Mouse (Mus musculus): ENCODE measurements around the gene Echdc1. TPM values are rescaled to one million over a fixed set of nuclear protein-coding genes. Genes with fewer than 3 reads are reported as not detected.
"Not testable (repeated sequence)": the region's sequence is repeated elsewhere in the genome, so short reads cannot be mapped to it uniquely, and the experiment has no call there.

The Echdc1 gene
- total RNA-seq (2021) = 52.3 and 71.0 TPM in 2 replicates
- long read RNA-seq, experiment 1, transcript Echdc1-202 (6 exons, 1,845 nt) = major isoform, 35 of 65 reads
- long read RNA-seq, experiment 1, transcript Echdc1-204 (6 exons, 581 nt) = minor isoform, 5 of 65 reads
- long read RNA-seq, experiment 1, transcript Echdc1-201 (6 exons, 3,856 nt) = minor isoform, 20 of 65 reads
- long read RNA-seq, experiment 1, partial matches to known transcripts = 0 of 65 reads
- long read RNA-seq, experiment 1, other reads (novel, unspliced or antisense) = 5 of 65 reads
- long read RNA-seq, experiment 2, transcript Echdc1-201 (6 exons, 3,856 nt) = minor isoform, 19 of 68 reads
- long read RNA-seq, experiment 2, transcript Echdc1-202 (6 exons, 1,845 nt) = major isoform, 40 of 68 reads
- long read RNA-seq, experiment 2, transcript Echdc1-204 (6 exons, 581 nt) = minor isoform, 6 of 68 reads
- long read RNA-seq, experiment 2, partial matches to known transcripts = 2 of 68 reads
- long read RNA-seq, experiment 2, other reads (novel, unspliced or antisense) = 1 of 68 reads

DNA sequence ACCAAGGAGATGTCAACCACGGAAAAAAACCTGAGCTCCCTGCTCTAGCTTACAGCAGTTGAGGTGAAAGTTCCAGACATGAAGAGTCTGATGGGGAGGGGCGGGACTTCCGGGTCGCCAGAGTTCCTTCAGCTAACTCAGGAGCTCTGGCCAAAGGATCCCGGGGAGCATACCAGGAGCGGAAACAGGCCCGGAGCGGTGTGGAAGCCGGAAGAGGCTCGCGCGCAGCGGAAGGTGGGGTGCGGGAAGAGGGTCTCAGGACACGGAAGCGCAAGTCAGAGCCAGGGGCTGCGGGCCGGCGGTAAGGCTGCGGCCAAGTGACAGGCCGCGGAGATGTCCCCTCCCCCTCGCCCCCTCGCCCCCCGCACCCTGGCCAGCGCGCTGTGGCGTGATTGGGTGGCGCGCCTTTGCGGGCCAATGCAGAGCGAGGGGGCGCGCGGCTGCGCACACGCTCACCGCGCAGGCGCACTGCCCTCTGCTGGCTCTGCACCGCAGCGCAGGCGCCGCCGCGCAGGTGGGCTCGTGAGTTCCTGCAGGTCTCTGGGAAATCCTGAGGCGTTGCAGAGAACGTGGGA is at the start of gene Echdc1:
Echdc1 (plus strand) TSS at position 103 of the 575 bp plus-strand sequence.
- peak; percentile 91 for DNase-seq

DNA sequence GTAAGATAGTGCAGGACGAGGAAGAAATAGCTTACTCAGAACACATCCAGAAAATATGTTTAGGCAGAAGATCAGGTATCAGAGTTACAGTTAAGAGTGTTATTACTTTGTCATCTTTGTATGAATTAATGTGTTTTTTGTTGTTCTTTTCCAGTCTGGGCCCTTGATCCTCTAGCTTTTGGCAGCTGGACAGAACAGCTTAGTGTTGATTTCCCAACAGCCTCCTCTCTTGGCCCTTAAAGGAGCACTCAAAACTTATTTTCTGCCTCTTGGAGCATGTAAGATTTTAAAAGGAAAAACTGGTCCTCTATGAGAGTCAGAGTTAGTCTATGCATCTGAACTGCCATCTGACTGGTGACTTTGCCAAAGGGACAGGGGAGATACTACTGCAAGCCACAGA is 31.2 kb upstream of the Echdc1 start:
- peak; percentile 5 for DNase-seq

DNA sequence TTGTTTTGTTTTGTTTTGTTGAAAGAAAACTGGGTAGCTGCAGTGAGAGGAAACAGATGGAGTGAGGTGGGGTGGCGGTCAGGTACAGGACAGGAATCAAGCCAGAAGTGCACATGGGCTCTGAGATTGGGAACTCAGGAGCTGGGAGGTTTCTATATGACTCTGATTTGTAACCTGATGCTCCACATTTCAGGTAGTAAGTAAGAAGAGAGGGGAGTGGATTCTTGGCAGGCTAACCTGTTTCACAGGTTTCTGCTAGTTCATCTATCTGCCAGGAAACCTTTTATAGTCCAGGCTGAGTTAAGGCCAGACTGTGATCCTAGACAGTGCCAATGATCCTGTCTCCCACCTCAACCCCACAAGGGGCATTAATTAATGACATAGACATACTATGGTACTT is 27.2 kb upstream of the Echdc1 start:
- no peak for DNase-seq

DNA sequence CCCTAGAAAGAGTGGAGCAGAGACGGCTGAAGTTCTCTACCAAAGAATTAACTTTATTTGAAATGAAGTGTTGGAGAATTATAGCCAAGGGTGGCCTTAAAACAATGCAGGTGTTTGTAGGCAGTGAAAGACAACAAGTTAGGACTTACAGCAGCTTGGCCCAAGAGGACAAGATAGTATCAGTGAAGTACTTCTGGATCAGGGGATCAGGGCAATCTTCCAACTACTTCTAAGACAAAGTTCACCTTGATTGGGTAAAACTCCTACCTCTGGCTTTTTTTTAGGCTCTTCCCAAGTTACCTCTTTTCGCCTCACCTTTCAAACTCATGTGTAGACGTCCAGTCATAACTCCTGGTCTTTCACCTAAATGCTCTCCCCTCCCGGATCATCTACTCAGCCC is 10.7 kb upstream of the Echdc1 start:
- no peak for DNase-seq

DNA sequence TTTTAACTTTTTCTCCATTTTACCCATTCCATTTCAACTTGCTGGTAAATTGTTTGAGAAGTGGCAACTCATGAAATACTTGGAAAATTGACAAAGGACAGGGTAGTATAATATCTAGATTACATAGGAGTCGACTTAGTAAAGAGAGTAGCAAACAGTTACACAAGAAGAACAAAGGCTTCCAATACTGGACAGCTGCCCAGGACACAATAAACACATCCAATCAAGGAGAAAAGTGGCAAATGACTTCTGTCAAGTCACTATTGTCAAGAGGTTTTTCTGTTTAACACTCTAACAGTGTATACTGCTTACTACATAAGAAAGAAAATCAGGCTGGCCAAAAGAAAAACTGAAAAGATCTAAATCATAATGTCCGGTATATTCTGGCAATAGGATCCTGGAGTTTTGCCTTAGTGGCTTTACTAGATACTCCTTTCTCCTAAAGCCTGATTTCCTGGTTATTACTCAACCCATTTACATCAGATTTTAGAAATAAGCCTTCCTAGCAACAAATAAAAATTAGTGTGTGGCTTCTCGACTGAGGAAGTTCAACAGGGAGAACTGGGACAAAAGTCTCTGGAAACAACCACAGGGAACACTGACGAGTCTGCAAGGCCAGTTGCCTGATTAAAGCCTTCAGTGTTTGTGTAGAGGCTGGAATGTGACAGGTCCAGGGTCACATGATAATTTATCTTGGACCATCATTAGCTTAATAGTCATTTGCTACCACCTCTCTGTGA is 1.3 kb upstream of the Echdc1 start:
- DNase-seq = no peak

DNA sequence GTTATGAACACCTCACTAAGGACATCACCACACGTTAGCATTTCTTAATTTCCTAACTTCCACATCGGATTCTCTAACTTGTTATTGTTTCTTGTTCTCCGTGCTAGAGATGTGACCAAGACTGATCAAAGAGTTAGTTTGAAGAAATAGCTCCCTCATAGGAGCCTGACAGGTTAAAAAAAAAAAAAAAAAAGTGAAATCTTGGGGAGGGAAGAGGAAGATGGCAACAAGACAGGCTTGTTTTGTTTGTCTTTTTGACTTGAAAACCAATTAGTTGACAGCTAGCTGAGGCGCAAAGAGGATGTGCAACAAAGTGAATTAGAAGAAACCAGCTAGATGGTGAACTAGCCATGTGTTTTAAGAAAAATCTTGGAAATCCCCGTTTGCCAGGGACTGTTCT is 939 bp downstream of the Echdc1 start:
- DNase-seq = no peak

DNA sequence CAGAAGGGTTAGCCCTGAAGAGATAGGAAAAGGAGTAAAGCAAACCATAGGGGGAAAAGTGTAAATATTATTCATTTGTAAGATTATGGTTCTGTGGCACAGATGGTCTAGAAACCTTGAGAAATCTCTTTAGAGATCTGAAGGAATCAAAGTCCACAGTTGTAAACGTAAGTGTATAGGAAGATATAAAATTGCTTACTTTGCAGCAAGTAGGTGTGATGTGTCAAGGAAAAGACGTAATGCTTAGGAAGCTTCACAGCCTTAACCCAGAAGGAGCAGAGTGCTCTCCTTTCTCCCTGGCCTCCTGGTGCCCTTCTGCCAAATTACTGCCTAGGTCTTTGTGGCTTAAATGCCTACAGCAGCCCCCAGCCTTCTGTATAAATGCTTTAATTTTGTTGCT is 11.9 kb downstream of the Echdc1 start:
- no peak for DNase-seq

DNA sequence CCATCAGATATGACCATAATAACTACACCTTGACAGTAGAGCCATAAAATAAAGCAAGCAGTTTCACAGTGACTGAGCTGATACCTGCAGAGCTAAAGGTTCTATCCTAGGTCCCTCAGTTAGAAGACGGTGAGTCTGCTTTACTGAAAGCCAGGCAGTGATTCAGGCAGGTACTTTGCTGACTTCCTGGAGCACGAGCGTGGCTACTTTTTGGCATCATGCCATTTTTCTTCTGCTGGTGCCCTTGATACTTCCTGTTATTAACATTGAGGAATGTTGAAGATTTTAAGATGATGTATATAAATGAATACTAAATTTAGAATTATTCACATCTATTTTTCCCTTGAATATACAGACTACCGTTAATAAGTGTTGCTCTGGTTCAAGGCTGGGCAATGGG is 20.9 kb downstream of the Echdc1 start:
- peak; percentile 9 for DNase-seq

DNA sequence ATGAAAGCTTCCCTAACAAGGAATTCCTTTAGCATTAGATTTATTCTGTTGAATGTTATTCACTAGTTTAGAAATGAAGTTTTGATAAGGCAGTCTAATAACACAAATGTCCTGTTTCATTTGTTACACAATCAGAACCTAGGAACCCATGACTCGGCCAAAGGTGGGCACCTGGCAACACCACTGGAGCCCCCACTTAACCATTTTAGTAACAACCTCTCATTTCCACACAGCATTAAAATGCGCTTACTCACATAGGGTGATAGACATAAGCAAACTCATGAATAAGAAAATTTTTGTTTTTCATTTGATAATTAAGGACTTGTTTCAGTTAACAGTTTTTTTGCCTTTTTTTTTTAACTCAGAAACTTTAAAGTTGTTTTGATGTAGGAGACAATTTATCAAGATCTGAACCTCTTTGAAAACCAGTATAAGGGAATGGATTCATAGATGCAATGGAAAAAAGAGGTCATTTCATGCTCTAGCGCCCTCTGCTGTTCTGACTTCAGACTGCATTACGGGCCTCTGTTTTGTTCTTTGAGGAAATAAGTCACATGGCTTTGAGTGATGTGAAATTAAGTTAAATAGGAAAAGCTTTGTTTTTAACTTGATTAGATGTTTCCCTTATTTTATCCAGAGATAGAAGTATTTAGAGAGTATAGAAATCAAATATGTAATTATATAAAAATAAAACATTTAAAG is 25.5 kb downstream of the Echdc1 start:
- DNase-seq = peak; percentile 68

DNA sequence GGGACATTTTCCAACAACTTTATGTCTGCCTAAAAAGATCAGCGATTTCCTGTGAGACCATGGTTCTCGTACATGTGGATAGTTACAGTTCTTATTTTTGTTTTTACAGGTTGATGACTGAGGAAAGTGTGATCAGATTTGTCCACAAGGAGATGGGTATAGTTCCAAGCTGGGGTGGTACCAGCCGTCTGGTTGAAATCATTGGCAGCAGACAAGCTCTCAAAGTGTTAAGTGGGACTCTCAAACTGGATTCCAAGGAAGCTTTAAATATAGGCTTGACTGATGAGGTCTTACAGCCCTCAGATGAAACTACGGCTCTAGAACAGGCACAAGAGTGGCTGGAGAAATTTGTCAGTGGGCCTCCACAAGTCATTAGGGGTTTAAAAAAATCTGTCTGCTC is 31.3 kb downstream of the Echdc1 start:
- no peak for DNase-seq

DNA sequence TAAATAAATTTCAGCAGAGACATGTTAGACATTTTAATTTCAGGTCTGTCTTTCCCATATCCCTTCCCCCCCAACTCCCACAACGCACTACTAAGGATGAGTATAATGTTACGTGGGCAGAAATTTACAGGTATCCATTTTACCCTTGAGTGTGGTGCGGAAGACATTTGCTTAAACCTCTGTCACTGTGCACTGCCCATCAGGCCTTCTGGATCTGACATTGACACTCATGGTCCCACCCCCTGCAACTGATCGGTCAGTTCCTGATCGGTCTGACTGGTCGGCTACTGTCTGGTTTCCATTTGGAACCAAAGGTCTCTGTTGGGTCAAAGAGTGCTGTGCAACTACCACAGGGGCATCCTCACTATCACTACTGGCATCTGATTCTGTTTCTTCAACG is 33.7 kb downstream of the Echdc1 start:
- DNase-seq = no peak

DNA sequence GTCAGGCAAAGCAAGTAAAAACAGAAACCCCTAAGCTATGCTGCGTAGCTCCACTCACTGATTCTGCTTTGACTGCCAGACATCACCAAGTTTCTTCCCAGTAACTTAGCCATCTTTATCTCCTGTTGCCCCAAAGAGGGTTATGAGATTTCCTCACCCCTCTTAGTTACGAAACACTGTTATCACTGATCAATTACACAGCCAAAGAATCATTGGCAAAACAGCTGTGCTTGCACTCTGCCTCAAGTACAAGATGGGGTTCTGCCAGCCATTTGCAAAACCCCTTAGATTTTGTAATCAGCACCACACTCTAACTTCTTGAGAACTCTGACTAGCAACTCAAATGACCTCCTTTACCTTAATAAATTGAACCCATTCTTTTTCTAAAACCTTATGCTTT is 38.5 kb downstream of the Echdc1 start:
- DNase-seq = no peak

DNA sequence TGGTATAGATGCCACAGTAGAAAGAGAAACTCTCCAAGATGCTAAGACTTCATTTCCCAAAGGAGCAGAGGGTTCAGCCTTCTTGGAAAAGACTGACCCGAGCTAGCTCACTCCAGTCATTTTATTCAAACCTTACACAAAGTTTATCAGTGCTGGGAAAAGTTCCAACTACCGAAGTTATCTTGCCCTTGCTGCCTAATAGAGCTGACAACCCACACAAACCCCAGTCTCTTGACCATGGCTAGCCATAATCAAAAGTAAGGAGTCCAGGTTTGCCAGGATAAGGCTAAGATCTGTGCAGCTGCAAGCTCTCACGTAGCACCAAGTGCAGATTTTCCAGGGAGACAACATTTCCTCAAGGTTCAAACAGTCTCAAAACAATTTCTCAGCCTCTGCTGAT is 39.6 kb downstream of the Echdc1 start:
- DNase-seq = no peak

DNA sequence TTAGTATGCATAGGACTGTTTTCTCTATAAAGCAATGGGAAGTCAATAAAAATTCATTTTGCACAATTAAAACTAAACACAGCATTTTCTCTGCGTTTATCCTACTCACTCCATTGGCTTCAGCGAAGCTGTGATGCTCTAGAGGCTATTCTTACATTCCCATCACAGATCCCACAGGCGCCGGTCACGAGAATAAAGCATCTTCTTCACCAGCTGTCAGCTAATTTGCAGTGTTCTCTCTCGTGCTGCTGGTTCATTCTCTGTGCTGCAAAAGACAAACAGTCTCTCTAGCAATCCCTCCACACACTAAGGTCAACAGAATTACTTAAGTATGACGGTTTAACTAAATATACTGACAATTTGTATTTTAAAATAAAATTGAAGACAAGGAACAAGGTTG is 41.2 kb downstream of the Echdc1 start:
- no peak for DNase-seq

DNA sequence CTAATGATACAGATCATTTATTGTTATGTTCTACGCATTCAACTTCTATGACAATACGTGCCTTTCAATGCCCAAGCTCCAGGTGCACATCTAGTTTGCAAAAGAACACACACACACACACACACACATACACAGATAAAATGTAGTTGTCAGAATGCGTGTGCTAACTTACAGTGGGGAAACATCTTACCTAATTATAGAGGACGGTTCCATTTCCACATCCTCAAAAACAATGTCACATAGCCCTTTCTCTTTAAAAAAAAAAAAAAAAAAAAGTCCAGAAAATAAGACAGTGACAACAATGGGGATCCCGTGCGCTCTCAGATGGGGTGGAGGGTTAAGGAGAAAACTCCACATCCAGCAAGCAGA is 48.1 kb downstream of the Echdc1 start:
- no peak for DNase-seq

DNA sequence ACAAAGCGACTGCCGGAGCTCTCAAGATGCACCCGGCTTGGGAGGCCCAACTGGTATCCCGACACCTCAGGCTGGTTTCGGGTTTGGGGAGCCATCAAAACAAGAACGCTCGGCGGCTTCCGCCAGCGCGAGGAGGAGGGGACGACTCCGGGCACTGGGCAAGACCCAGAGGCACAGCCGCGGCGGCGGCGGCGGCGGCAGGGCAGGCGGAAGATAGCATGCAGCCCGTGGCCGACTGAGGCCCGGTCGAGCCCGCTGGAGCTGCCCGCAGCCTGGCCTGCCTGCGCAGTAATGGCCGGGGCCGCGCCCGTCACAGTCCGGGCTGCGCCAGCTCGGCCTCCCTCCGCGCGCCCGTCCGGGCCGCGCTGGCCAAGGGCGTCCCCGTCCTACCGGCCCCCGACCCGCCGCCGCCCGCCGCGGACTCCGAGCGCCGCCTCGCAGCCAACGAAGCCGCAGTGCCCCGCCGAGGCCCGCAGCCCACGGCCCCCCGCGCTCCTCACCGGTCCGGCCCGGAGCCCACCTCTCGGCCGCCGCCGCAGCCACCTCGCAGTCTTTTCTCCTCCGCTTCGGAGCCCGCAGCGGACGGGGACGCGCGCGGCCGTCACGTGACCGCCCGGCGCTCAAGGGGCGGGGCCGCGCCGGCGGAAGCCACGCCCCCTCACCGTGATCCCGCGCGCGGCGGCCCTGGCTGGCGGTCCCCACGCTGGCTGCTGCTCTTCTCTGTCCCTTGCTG is 48.7 kb downstream of the Echdc1 start:
- peak; percentile 94 for DNase-seq

DNA sequence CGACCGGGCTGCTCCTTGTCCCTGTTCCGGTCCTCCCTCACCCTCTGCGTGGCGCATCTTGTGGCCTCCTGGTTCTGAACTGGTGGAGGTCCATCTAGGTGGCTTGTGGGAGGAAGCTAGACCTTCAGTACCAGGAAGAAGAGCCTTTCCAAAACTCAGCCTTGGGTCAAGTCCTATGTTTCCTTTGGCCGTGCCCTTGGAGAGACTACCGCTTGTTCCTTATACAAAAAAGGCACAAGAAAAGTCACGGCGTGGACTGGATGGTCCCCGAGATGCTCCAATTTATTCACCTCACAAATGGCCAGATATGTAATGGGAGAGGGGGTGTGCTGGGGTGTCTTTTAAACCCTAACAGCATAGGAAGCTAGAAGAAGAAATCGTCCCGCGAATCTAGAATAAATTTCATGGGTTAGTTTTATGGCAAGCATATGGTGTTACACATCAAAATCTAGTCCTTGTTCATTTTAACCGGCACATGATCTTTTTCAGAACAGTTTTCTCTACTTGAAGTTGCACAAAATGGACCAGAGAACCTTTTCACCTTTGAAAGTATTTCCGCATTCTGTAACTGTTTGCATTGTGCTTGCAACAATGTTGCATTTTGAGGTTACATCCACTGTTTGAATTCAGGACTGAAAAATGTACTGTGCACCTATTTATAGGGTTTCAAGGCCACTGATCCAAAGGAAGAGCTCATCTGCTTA is 49.4 kb downstream of the Echdc1 start, which contains the start of gene Rnf146:
Rnf146 (minus strand) TSS at position 246 of the 704 bp plus-strand sequence.
- DNase-seq = no peak

DNA sequence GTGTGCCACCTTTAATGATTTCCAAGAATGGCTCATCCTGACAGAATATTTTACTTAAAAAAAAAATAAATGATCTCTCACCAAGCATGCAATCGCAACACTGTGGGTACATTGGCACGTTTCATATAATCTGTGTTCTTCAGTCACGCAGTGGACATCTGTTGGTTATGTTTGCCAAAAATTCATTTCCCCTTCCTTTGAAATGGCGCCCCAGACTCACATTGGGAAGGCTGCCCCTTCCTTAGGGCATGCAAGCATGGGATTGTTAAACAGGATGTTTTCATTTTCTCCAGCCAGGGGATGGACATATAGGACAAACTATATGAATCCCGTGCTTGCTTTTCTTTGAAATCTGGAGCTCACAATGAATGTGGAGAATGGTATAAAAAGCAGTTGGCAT is 61.1 kb downstream of the Echdc1 start:
- DNase-seq = no peak

DNA sequence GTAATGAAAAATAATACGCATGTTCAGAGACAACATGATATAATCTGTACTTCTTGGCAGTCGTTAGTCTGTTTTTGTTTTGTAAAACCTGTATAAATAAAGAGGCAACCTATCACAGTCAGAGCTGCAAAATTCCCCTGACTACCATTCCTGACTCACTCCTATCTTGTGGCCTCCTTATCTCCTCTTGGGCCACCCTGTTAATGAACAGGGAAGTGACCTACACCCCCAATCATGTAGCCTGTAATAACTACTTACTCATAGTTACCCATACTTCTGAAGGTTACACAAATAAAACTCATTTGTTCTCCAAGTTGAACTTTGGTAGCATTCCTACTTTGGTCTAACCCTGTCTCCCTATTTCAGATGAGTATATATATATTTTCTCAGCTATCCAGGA is 68.6 kb downstream of the Echdc1 start:
- DNase-seq = no peak

DNA sequence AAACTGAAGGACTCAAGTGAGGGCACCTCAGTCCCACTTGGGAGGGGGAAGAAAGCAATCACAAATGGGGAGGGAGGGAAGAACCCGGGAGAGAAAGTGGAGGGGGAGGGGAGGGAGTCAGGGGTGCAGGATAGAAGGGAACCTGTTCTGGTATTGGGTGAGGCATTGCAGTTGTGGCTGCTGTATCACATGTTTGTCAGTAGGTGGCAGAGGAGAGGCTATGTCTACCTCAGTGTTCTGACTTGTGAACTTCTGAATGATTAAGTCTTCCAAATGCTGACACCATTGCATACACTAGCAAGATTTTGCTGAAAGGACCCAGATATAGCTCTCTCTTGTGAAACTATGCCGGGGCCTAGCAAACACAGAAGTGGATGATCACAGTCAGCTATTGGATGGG is 81.9 kb downstream of the Echdc1 start:
- not testable (repeated sequence) for DNase-seq

Data from adrenal gland, postnatal 14 days (tissue).